Comparison of ENCODE assay signal across 10 mouse cellular contexts in genomic region chr10:17656872-17657482, GRCm38 (mm10).
DNase-seq lines count a peak whose midpoint lies in the region; ATAC-seq and TF ChIP-seq lines count a peak whose summit lies in the region.
"Had no signal": no experiment of that assay in that cellular context is flagged by ENCODE, and none has a peak within 500 bp of the region (broad histone marks: within the 10 kb centered on the region; RNA-seq: fewer than 3 reads in every experiment).

No protein-coding gene starts in this region.

- peak overlapping the region; percentile 31 for H3K4me2 ChIP-seq in heart, embryonic 11.5 days
- H3K4me2 ChIP-seq in kidney, postnatal 0 days (ENCODE audit: low read length): peak overlapping the region; percentile 38; the same call in 1 of the 2 replicates

- TF ChIP-seq POLR2A in brain, embryonic 14.5 days (IDR thresholded peaks at IDR 0.05; ENCODE audit: borderline replicate concordance, extremely low read depth, insufficient read depth, insufficient read length, poor library complexity, severe bottlenecking): no peak

- ATAC-seq in heart, embryonic 11.5 days (replicated peaks; ENCODE audit: insufficient number of reproducible peaks, low FRiP score, low TSS enrichment): no peak
- ATAC-seq in kidney, postnatal 0 days (replicated peaks; ENCODE audit: low FRiP score, low read depth): peak; percentile 74

- TF ChIP-seq CTCF in kidney, postnatal 0 days (IDR thresholded peaks at IDR 0.05; ENCODE audit: low read depth): no peak
- TF ChIP-seq CTCF in brain, embryonic 14.5 days (IDR thresholded peaks at IDR 0.05; ENCODE audit: borderline replicate concordance, extremely low read depth, insufficient read depth, insufficient read length): no peak

- no peak overlapping the region for H3K27ac ChIP-seq in heart, embryonic 11.5 days (ENCODE audit: low read depth, low read length)
- H3K27ac ChIP-seq in kidney, postnatal 0 days: no peak overlapping the region
- H3K27ac ChIP-seq: limb, embryonic 15.5 days had no signal

- H3K4me3 ChIP-seq in heart, embryonic 11.5 days (ENCODE audit: low read depth, low read length): no peak overlapping the region
- no peak overlapping the region for H3K4me3 ChIP-seq in kidney, postnatal 0 days (replicated peaks; ENCODE audit: low read depth, low read length)
- H3K4me3 ChIP-seq: limb, embryonic 15.5 days had no signal

- H3K27me3 ChIP-seq in heart, embryonic 11.5 days (ENCODE audit: control insufficient read depth, insufficient read depth, low read length): no peaks in the 10 kb centered on the region
- H3K27me3 ChIP-seq in kidney, postnatal 0 days (ENCODE audit: insufficient read depth, low read length): no peaks in the 10 kb centered on the region
- H3K27me3 ChIP-seq: limb, embryonic 15.5 days had no signal

- no peaks in the 10 kb centered on the region for H3K9me3 ChIP-seq in heart, embryonic 11.5 days (replicated peaks; ENCODE audit: control insufficient read depth, low read length)
- no peaks in the 10 kb centered on the region for H3K9me3 ChIP-seq in kidney, postnatal 0 days (replicated peaks; ENCODE audit: low read length)
- H3K9me3 ChIP-seq: limb, embryonic 15.5 days had no signal

- H3K36me3 ChIP-seq in heart, embryonic 11.5 days (ENCODE audit: control insufficient read depth, insufficient read depth, low read length): no peaks in the 10 kb centered on the region
- H3K36me3 ChIP-seq in kidney, postnatal 0 days (ENCODE audit: insufficient read depth, low read length): no peaks in the 10 kb centered on the region
- H3K36me3 ChIP-seq: limb, embryonic 15.5 days had no signal

- no peak for DNase-seq in heart, postnatal 25 days (ENCODE audit: low spot score)
- DNase-seq in kidney, postnatal 0 days (ENCODE audit: low spot score): peak; percentile 86
- DNase-seq in kidney, adult 18-20 months: no peak
- peak; percentile 26 for DNase-seq in brain, embryonic 14.5 days (ENCODE audit: low read depth)
- DNase-seq in retina, postnatal 1 day: peak; percentile 40
- no peak for DNase-seq in left cerebral cortex, postnatal 25 days (ENCODE audit: low spot score in 2 of 2)
- no peak for DNase-seq in layer of hippocampus, adult 11-12 months (ENCODE audit: low spot score)
- DNase-seq: adrenal gland, postnatal 25 days had no signal

- intact Hi-C loops in heart, postnatal 25 days (cut with DNase I): no loop called here
- intact Hi-C loops in left cerebral cortex, postnatal 25 days (cut with DNase I): no loop called here

- WGBS in heart, embryonic 11.5 days (ENCODE audit: insufficient replicate concordance): 22% methylated on average over 8 of the region's 8 CpGs
- 14% methylated on average over 8 of the region's 8 CpGs for WGBS in kidney, postnatal 0 days

- H3K9ac ChIP-seq in heart, embryonic 11.5 days (ENCODE audit: low read depth, low read length): no peak overlapping the region
- H3K9ac ChIP-seq in kidney, postnatal 0 days (ENCODE audit: low read depth, low read length): no peak overlapping the region
- H3K9ac ChIP-seq: limb, embryonic 15.5 days had no signal

- peaks cover 22% of the 10 kb centered on the region for H3K4me1 ChIP-seq in heart, embryonic 11.5 days (ENCODE audit: control insufficient read depth, insufficient read depth, low read length)
- H3K4me1 ChIP-seq in kidney, postnatal 0 days (replicated peaks; ENCODE audit: insufficient read depth, low read length): peaks cover 15% of the 10 kb centered on the region; the same call in 1 of the 2 replicates

Comparison
In these comparisons a context has a peak if more than half of its experiments do, and no peak if none do; other contexts are left out.
1. DNase-seq: peak in kidney, postnatal 0 days (single experiment), brain, embryonic 14.5 days (single experiment) and retina, postnatal 1 day (single experiment); none in heart, postnatal 25 days (single experiment), kidney, adult 18-20 months (single experiment), left cerebral cortex, postnatal 25 days (0 of 2) and layer of hippocampus, adult 11-12 months (single experiment).